Mouse (Mus musculus) myocyte (in vitro differentiated cells): ENCODE data around the gene Eef1akmt4. TPM values are rescaled to one million over a fixed set of nuclear protein-coding genes. Genes with fewer than 3 reads are reported as not detected.

Source experiments
- H3K27me3 ChIP-seq: one replicate; pipeline ENCODE4 v1.6.1; 2011; ENCODE audit not compliant: control insufficient read depth, insufficient read depth, insufficient read length
- H3K36me3 ChIP-seq: one replicate; pipeline ENCODE4 v1.6.1; 2011; ENCODE audit not compliant: control insufficient read depth, insufficient read depth
- H3K4me2 ChIP-seq: one replicate; pipeline ENCODE4 v1.6.1; 2011; ENCODE audit warnings: low read depth, control low read depth
- H3K4me3 ChIP-seq: one replicate; pipeline ENCODE4 v1.5.1; 2011; ENCODE audit warnings: mild to moderate bottlenecking, control low read depth, moderate library complexity
- H3K79me2 ChIP-seq: one replicate; pipeline ENCODE4 v1.6.1; 2011; ENCODE audit not compliant: control insufficient read depth, insufficient read depth
- H3ac ChIP-seq: one replicate; pipeline ENCODE4 v1.6.1; 2011; ENCODE audit not compliant: control insufficient read depth, insufficient read length
- CEBPB ChIP-seq: IDR thresholded peaks from 2 replicates; pipeline ENCODE4 v1.6.1; 2011; ENCODE audit warnings: mild to moderate bottlenecking, moderate library complexity; ENCODE audit not compliant: poor library complexity, insufficient read depth, severe bottlenecking
- E2F4 ChIP-seq: IDR thresholded peaks from one replicate; pipeline ENCODE4 v1.6.1; 2011; ENCODE audit warnings: mild to moderate bottlenecking, control low read depth, moderate library complexity; ENCODE audit not compliant: insufficient read depth
- MAX ChIP-seq: IDR thresholded peaks from one replicate; pipeline ENCODE4 v1.6.1; 2011; ENCODE audit warnings: low read depth, mild to moderate bottlenecking, control low read depth
- MYOD1 ChIP-seq, 3 experiments: IDR thresholded peaks; one replicate each; pipeline ENCODE4 v1.6.1; 2011; ENCODE audit warnings: control low read depth in 2 of 3, low read depth in 2 of 3, mild to moderate bottlenecking in 2 of 3, moderate library complexity in 1 of 3; ENCODE audit not compliant: insufficient read length in 2 of 3, control insufficient read depth in 1 of 3
- MYOG ChIP-seq, 3 experiments: IDR thresholded peaks; one replicate each; pipeline ENCODE4 v1.6.1; 2011; ENCODE audit warnings: control low read depth in 2 of 3, low read depth in 2 of 3, mild to moderate bottlenecking in 2 of 3; ENCODE audit not compliant: insufficient read length in 2 of 3, control insufficient read depth in 1 of 3, insufficient read depth in 1 of 3
- POLR2A ChIP-seq: IDR thresholded peaks from one replicate; pipeline ENCODE4 v1.6.1; 2011; ENCODE audit warnings: low read depth, mild to moderate bottlenecking, control low read depth, moderate library complexity; ENCODE audit not compliant: insufficient read length
- POLR2AphosphoS2 ChIP-seq: IDR thresholded peaks from one replicate; pipeline ENCODE4 v1.6.1; 2011; ENCODE audit warnings: low read depth, control low read depth; ENCODE audit not compliant: insufficient read length
- REST ChIP-seq: IDR thresholded peaks from one replicate; pipeline ENCODE4 v1.6.1; 2011; ENCODE audit warnings: mild to moderate bottlenecking, control low read depth, moderate library complexity; ENCODE audit not compliant: insufficient read depth, insufficient read length
- SRF ChIP-seq: IDR thresholded peaks from one replicate; pipeline ENCODE4 v1.6.1; 2011; ENCODE audit warnings: low read depth; ENCODE audit not compliant: control insufficient read depth, insufficient read length
- TCF12 ChIP-seq: IDR thresholded peaks from one replicate; pipeline ENCODE4 v1.6.1; 2011; ENCODE audit warnings: mild to moderate bottlenecking, control low read depth; ENCODE audit not compliant: poor library complexity, insufficient read depth, severe bottlenecking
- TCF3 ChIP-seq: IDR thresholded peaks from one replicate; pipeline ENCODE4 v1.6.1; 2011; ENCODE audit warnings: low read depth, control low read depth; ENCODE audit not compliant: insufficient read length
- USF1 ChIP-seq: IDR thresholded peaks from one replicate; pipeline ENCODE4 v1.6.1; 2011; ENCODE audit warnings: low read depth, mild to moderate bottlenecking, control low read depth, moderate library complexity
- polyA plus RNA-seq: library from polyadenylated mRNA; unstranded; fragments of >200 nt; fragmentation: generic; extraction: Trizol; gene quantifications from one replicate; pipeline ENCODE4 v1.2.1, GENCODE M21; 2012; ENCODE audit warnings: missing spikeins

Eef1akmt4 gene
- polyA plus RNA-seq, 1 experiment = 19.1 TPM

DNA sequence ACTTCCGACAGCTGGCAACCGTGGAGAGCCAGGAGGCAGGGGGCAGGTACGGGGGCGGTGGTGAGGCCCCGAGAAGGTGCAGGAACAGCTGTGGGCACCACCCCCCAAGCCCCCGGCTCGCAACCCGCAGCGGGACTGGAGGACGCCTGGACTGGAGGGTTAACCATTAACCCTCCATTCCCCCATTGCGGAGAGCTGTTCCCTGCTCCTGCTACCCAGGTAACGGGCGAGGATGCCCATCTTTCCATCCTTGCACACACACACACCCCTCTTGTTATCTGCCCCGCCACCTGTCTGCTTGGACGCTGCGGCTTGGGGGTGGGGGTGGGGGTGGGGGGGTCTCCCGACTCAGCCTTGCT is 20.7 kb upstream of the Eef1akmt4 start:
- Histone ChIP-seq H3ac (no peak overlapping the region), H3K4me2 (no peak overlapping the region), H3K79me2 (no peaks in the 10 kb centered on the region), H3K36me3 (no peaks in the 10 kb centered on the region), H3K4me3 (no peak overlapping the region), H3K27me3 (peaks cover 43% of the 10 kb centered on the region)
- TF ChIP-seq CEBPB = no peak
- TF ChIP-seq REST = no peak
- TF ChIP-seq MYOD1 (IDR thresholded peaks at IDR 0.05; ENCODE audit: control insufficient read depth in 1 of 3, insufficient read length in 2 of 3, low read depth in 2 of 3) = no peak
- TF ChIP-seq USF1 = no peak
- TF ChIP-seq POLR2A = no peak
- TF ChIP-seq POLR2AphosphoS2 = no peak
- TF ChIP-seq E2F4 = no peak
- no peak for TF ChIP-seq SRF
- TF ChIP-seq TCF12 = no peak
- TF ChIP-seq MAX = no peak
- no peak for TF ChIP-seq TCF3
- TF ChIP-seq MYOG (IDR thresholded peaks at IDR 0.05; ENCODE audit: control insufficient read depth in 1 of 3, insufficient read depth in 1 of 3, insufficient read length in 2 of 3, low read depth in 2 of 3) = no peak

DNA sequence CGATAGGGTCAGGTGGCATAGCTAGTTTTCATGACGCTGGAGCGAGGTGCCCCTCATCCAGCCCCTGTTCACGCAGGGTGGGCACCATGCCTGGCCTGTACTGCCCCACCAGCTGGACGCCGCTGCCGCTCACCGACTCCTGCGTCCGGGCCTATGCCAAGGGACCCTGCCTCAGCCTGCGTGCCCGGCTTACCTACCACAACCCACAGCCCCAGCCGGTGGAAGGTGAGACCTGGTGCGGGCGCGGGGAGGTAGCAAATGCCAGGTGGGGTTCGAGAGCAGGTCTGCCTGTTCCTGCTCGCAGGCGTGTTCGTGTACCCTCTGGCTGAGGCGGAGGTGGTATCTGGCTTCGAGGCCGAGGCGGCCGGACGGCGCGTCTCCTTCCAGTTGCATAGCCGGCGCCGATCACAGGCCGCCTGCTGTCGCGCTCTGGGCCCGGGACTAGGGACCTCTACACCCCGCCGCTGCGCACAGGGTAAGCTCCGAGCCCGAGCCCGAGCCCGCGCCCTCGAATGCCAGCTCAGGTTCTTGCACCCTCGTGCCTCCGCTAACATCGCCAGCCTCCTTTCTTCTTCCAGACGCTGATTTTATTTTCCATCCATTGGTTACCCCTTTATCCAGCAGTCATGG is 20.2 kb upstream of the Eef1akmt4 start:
- no peaks in the 10 kb centered on the region for H3K79me2 ChIP-seq
- no peak for TF ChIP-seq CEBPB
- no peak for TF ChIP-seq MYOG (IDR thresholded peaks at IDR 0.05; ENCODE audit: control insufficient read depth in 1 of 3, insufficient read depth in 1 of 3, insufficient read length in 2 of 3, low read depth in 2 of 3)
- no peak for TF ChIP-seq REST
- TF ChIP-seq SRF = no peak
- H3K4me2 ChIP-seq = no peak overlapping the region
- no peak overlapping the region for H3K4me3 ChIP-seq
- peaks cover 47% of the 10 kb centered on the region for H3K27me3 ChIP-seq
- no peak overlapping the region for H3ac ChIP-seq
- H3K36me3 ChIP-seq = no peaks in the 10 kb centered on the region

- Histone ChIP-seq H3K27me3 (peaks cover 51% of the 10 kb centered on the region), H3K4me2 (no peak overlapping the region), H3K79me2 (no peaks in the 10 kb centered on the region), H3K36me3 (no peaks in the 10 kb centered on the region), H3K4me3 (no peak overlapping the region), H3ac (no peak overlapping the region)
- TF ChIP-seq POLR2AphosphoS2 = no peak
- no peak for TF ChIP-seq MAX
- no peak for TF ChIP-seq USF1
- no peak for TF ChIP-seq TCF3
- TF ChIP-seq REST = no peak
Measured at GRCm38 (mm10) chr16:20595060-20595673, 16.2 kb upstream of the Eef1akmt4 start.

DNA sequence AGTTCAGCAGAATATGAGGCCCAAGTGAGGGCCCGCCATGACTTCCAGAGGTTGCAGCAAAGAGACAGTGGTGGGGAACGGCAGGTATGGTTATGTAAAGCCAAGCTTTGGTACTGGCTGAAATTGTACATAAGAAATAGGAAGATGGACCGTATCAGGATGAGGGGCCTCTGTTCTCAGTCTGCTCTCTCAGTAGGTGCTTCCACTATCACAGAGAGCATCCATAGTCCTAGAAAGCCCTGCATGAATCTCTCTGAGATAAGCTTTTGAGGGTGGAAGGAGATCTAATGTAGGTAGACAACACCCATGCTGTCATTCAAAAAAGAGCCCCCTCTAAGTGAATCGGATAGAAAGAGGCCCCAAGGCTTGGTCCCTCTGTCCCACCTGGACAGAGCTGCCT is 15.7 kb upstream of the Eef1akmt4 start:
- no peaks in the 10 kb centered on the region for H3K36me3 ChIP-seq
- H3K27me3 ChIP-seq = peaks cover 45% of the 10 kb centered on the region

DNA sequence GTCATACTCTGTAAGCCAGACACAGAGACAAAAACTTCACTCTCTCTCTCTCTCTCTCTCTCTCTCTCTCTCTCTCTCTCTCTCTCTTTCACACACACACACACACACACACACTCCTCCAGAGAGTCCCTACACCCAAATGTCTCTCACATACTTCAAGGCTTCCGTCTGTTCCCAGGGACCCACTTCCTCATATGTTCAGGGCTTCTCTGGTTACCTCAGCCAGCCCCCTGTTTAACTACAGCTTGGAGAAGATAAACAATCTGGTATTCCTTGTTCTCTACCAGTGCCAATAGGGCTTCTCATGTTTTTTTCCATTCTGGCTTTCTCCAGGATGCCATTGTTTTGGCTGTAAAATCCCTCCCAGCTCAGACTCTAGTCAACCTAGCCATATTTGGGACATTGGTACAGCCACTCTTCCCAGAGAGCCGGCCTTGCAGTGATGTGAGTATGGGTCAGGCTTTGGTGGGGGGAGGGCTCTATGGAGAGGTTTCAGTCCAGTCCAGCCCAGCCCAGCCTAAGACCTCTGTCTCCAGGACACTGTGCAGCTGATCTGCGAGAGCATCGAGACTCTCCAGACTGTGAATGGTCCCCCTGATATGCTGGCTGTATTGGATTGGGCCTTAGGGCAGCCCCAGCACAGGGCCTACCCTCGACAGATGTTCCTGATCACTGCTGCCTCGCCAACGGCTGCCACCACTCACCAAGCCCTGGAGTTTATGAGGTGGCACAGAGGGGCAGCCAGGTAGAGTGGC is 14.5 kb upstream of the Eef1akmt4 start:
- H3K36me3 ChIP-seq = no peaks in the 10 kb centered on the region
- no peak overlapping the region for H3K4me3 ChIP-seq
- no peak overlapping the region for H3K4me2 ChIP-seq
- H3K79me2 ChIP-seq = no peaks in the 10 kb centered on the region
- no peak overlapping the region for H3ac ChIP-seq
- TF ChIP-seq POLR2AphosphoS2 = no peak
- TF ChIP-seq CEBPB = no peak
- TF ChIP-seq TCF3 = no peak
- no peak for TF ChIP-seq POLR2A
- no peak for TF ChIP-seq TCF12
- TF ChIP-seq SRF = no peak
- H3K27me3 ChIP-seq = peaks cover 34% of the 10 kb centered on the region

More for the DNA sequence above, 15.7 kb upstream of the Eef1akmt4 start:
- Histone ChIP-seq H3K4me3 (no peak overlapping the region), H3ac (no peak overlapping the region), H3K4me2 (no peak overlapping the region), H3K79me2 (no peaks in the 10 kb centered on the region)
- TF ChIP-seq CEBPB (no peak), SRF (no peak), POLR2AphosphoS2 (no peak), TCF3 (no peak), POLR2A (no peak), USF1 (no peak), E2F4 (no peak), TCF12 (no peak), MAX (no peak), MYOG (IDR thresholded peaks at IDR 0.05; ENCODE audit: control insufficient read depth in 1 of 3, insufficient read depth in 1 of 3, insufficient read length in 2 of 3, low read depth in 2 of 3) (no peak), MYOD1 (IDR thresholded peaks at IDR 0.05; ENCODE audit: control insufficient read depth in 1 of 3, insufficient read length in 2 of 3, low read depth in 2 of 3) (no peak), REST (no peak)
